Mouse (Mus musculus) adrenal gland, postnatal 25 days (tissue): ENCODE data around the gene Nectin2. TPM values are rescaled to one million over a fixed set of nuclear protein-coding genes. Genes with fewer than 3 reads are reported as not detected.

Experiments
- DNase-seq: peaks from one replicate; pipeline ENCODE4 v3.0.0; 2021; ENCODE audit warnings: mixed read lengths
- total RNA-seq: library from RNA; stranded (reverse); gene quantifications from 2 replicates; pipeline ENCODE4 v1.2.3, GENCODE M21; 2021

Gene Nectin2
- total RNA-seq, 1 experiment from 2014 or later = 66.9 TPM

DNA sequence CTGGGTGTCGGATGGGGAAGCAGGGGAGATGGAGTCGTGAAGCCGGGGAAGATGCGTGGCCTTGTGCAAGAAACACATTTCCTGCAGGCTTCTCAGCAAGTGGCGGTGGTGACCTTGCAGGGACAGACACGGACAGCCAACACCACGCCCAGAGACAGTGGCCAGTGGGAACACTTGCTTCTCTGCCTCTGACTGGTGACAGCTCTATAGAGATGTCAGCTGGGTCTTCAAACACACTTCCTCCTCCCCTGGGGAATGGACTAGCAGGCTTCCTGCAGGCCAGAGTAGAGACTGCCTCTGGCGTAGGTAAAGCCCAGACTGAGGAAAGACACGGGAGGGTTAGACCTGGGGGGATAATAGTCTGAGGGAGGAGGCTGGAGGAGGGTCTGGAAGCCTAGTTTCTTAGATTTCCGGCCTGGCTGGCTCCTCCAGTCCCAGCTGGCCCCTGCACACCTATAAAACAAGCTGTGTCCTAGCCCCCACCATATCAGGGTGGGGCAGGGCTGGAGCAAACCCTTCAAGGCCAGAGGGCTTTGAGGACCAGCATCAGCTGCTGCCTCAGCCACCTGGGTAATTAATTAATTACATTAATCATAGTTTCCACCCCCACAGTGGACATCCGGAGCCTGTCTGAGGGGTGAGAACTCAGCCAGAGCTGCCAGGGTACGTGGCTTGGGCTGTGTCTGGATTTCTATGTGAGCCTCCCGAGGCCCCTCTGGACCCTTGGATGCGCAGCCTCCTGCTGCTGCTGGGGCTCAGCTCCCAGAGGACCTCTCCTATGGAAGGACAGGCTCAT lies 5.5 kb downstream of the Nectin2 start:
- DNase-seq = peak; percentile 63

DNA sequence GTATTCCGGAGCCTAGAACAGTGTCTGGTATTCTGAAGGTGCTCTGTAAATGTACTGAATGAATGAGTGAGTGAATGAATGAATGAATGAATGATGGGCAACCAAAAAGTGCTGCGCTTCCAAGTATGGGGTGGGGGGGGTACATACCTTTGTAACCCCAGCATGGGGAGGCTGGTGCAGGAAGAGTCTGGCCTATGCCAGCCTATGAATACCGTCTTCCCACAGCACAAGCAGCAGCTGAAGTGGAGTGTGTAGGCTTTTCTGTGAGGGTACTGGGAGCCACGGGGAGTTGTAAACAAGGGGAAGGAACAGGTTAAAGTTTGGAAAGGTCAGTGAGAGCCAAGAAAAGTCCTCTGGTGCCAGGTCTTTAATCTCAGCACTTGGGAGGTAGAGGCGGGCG lies 6.5 kb downstream of the Nectin2 start:
- no peak for DNase-seq

DNA sequence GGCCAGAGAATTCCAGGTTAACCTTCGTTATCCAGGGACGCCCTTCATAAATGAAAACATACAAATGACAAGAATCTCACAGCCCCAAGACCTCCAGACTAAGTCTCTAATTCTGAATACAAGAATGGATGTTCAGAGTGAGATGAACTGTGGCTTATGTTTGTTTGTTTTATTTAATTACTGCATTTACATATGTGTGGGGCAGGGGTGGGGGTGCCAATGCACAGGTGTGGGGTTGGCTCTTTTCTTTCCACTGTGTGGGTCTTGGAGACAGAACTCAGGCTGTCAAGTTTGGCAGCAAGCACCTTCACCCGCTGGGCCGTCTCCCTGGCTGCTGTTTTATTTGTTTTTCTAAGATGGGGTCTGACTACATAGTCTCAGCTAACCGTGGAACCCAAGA lies 7.8 kb downstream of the Nectin2 start:
- DNase-seq = no peak

DNA sequence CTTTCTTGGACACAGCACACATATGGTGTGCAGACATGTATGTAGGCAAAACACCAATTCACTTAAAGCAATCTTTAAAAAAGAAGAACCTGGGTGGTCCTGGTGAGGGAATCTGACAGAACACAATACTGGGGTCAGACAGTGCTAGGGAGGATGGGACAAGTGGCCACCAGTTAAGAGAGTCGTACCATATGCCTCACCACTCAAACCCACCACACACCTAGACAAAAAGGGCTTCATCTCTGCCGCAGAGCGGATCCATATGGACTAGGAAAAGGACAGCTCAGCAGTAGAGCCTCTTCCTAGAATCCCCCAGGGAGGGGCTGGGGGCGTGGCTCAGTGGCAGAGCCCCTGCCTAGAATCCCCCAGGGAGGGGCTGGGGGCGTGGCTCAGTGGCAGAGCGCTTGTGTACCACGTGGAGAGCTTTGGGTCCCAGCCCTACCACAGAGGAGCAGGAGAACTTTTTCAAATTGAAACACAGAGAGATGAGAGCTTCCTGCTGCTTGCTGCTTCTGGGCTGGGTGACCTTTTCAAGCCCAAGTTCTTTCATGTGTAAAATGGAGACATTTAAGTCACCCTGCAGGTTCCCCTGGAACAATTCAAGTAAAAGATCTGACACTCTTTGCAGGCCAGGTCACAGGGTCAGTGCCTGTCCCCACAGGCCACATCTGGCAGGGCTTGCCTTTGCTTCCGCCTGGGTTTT lies 8.8 kb downstream of the Nectin2 start:
- peak; percentile 32 for DNase-seq

DNA sequence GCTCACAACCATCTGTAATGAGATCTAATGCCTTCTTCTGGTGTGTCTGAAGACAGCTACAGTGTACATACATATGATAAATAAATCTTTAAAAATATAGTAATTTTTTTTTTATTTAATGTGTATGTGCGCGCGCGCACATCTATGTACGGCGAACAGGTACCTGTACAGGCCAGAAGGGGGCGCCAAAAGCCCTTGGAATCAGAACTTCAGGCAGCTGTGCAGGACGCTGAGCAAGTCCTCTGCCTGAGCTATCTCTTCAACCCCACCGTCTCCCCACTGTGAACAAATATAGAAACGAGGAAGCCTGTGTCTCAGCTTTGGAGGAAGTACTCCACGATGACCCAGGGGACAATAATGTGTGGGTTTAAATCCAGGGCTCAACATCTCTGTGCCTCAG lies 10.0 kb downstream of the Nectin2 start:
- DNase-seq = peak; percentile 40

DNA sequence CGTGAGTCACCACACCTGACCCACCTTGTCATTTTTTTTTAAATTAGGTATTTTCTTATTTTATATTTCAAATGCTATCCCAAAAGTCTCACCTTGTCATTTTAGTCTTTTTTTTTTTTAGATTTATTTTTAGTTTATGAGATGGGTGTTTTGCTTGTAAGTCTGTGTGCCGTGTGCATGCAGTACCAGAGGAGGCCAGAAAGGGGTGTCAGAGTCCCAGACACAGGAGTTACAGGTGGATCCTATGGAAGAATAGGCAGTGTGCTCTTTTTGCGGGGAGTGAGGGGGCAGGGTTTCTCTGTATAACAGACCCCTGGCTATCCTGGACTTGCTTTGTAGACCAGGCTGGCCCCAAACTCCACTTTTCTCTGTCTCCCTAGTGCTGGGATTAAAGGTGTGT lies 11.5 kb downstream of the Nectin2 start:
- no peak for DNase-seq

DNA sequence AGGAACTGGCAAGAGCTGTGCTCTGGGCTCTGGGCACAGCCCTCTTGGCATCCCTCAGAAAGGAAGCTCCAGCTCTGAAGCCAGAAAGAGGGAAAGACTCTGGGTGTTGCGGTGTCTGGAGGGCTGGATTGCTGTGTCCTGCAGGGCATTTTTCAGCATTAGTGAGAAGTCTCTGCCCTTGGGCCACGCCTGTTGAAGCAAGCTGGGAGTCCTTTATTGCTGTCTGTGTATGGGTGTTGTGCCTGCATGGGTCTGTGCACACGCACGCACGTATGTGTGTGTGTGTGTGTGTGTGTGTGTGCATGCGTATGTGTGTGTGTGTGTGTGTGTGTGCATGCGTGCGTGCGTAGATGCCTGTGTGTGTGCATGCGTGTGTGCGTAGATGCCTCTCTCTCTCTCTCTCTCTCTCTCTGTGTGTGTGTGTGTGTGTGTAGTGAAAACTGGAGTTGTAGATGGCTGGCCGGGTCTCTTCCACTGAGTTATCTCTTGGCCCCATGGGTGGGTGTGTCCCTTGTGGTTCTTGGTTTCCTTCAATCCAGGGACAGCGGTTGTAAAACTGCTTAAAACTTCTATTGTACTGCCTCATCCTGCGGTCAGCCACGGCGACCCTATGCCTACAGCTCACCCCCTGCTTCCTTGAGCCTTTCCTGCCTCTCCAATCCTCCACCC lies 13.8 kb downstream of the Nectin2 start:
- DNase-seq = no peak

DNA sequence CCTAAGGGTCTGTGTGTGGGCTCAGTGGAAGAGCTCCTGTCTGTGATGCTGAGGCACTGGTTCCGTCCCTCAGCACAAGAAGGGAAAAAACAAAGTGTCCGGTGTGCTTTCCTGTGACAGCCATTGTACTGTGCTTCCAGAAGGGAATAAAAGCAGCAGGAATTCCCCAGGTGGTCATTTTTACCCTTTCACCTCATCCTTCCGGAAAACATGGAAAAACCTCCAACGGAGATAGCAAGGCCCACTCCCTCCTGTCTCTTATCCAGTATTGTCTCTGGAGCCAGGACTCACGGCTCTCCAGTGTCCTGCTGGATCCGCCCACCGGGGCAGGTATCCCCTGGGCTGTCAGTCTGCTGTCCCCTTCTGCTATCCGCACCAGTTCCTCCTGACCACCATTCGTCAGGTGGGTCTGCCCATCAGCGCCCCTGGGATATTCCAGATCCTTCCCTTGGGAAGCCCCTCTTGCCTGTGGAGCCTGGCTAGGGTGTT lies 16.1 kb downstream of the Nectin2 start:
- DNase-seq = no peak

DNA sequence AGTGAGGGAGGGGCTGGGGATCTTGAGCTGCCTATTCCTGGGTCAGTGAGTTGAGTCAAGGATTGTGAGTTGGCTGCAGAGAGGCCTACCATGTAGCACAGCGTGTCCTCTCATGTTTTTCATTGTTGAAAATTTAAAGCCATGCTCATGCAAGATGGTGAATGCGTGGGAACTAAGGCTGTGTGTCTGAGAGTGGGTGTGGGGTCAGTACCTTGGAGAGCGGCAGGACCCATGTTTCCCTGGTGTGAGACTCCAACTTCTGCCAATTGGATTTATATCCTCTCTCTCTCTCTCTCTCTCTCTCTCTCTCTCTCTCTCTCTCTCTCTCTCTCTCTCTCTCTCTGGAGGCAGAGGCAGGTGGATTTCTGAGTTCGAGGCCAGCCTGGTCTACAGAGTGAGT lies 23.7 kb downstream of the Nectin2 start:
- DNase-seq = no peak

DNA sequence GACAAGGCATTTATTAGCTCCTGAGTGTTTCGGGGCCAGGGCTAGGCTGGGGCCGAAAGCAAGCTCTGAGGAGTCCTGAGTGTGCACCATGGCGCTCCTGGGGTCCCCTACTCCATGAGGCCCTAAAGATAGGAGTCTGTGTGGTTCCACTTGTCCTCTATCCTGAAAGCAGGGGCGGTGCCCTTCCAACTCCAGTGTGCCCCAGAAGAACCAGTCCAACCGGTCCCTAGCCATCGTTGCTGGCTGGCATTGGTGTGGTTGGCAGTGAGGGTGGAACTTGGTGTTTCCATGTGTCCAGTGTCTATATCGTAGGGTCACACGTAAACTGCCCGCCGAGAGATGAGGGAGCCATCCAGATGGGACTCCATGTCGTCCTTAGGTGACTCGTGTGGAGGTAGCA lies 26.1 kb downstream of the Nectin2 start:
- DNase-seq = no peak

DNA sequence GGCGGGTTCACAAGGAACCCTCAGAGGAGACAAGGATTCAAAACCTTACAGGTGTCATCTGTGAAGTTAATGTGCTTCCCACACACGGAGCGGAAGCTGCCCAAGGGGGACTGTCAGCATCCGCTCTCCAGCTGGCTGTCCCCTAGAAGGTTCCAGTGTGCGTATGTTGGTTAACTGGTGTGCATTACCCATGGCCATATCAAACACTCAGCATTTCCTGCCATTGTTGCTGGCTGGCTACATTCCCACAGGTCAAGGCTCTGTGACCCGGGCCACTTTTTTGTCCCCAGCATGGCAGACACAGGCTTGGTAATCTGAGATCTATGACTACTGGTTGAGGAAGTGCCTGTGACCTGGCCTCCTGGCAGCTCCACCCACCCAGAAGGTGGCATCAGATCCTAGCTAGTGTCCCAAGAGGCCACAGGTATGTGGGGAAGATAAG lies 27.5 kb downstream of the Nectin2 start:
- peak; percentile 52 for DNase-seq

DNA sequence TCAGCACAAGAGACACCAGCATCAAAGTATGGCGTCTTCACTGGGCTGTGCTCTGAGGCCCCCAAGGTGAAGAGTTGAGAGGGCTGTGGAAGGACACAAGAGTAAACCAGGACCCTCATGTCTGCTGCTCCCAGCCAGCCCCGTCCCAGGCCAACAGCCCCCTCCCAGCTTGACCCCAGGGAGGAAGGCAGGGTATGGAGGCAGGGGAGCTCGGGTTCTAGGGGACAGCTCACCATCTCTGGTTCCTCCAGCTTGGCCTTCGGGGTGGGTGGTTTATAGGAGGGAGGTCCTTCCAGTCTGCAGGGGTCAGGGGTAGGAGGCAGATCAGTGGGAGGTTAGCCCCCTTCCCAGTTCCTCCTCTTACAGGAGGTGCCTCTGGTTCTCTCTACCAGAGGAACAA lies 31.1 kb downstream of the Nectin2 start:
- DNase-seq = no peak

DNA sequence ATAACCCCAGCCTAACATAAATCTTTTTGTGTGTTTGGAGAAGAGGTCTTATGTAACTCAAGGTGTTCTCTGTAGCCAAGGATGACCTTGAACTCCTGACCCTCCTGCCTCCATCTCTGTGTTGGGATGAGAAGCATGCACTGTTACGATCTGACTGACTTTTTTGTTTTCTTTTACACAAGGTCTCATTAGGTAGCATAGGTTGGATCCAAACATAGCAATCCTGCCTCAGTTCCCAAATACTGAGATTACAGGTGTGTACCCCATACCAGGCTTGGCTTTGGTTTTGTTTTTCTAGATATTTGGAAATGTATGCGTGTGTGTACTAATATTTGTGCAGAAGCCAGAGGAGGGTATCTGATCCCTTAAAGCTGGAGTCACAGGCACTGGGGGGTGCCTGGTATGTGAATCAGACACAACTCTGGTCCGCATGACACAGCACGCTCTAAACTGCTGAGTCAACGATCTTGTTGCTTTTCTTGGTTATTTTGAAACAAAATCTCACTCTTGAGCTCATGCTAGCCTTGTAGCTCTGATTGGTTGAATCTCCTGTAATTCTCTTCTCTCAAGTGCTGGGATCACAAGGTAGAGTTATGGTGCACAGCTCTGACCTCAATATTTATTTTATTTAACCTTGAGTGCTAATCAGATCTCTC lies 31.9 kb downstream of the Nectin2 start:
- peak; percentile 42 for DNase-seq

DNA sequence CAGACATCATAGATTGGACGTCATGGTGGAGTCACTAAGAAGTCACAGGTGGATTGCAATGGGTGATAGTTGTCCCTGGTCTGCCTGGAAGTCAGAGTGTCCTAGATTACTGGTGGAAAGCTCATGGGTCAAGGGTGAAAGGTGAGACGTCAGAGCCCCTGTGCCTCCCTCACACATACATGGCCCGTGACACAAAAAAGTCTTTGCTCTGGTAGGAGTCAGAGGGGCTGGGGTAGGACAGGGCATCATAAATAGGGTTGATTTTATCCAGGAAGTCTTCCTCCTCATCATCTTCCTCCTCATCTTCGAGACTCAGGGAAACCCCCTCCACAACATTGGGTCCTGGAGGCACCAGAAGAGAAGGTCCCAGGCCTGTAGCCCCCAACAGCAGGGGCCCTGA lies 32.9 kb downstream of the Nectin2 start:
- no peak for DNase-seq

DNA sequence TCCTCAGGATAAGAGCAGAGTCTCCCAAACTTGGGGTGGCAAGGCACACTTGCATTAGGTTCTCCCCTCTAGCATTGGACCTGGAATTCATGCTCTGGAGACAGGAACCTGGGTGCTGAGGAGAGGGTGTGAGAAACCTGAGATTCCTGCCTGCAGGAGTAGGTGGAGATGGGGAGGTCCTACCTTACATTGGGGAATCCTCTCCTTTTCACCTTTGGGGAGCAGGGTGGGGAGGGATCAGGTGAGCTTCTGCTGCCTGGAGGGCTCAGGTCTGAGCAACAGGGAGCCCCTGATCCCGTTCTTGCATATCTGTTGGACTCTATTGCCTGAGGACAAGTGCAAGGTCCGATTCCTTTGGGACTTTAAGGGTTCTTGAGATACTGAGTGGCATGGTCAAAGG lies 33.5 kb downstream of the Nectin2 start:
- no peak for DNase-seq

DNA sequence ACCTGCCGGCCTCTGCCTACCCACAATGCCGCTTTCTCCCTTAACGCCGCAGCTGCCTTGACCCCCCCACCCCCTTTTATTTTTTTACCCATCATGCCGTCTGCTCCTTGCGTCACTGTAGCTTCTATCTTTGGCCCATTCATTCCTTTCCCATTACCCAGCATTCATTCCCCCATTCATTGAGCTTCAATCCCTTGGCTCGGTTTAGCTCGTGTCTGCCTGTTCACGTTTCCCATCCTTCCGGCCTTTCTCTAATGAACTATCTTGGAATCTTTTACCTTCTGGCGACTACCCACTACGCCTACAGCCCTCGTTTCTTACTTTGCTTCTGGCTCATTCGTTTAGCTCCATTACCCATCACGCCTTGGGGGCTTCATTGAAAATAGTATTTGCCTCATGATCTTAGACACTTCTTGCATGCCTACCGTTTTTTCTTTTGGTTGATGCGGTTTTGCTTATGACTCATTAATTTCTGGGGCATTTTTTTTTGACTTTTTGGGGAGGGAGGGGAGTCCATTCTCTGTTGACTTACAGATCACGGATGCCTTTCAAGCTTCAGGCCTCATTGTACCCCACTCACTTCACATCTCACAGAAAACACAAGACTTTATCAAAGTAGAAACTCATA lies 34.1 kb downstream of the Nectin2 start:
- no peak for DNase-seq

DNA sequence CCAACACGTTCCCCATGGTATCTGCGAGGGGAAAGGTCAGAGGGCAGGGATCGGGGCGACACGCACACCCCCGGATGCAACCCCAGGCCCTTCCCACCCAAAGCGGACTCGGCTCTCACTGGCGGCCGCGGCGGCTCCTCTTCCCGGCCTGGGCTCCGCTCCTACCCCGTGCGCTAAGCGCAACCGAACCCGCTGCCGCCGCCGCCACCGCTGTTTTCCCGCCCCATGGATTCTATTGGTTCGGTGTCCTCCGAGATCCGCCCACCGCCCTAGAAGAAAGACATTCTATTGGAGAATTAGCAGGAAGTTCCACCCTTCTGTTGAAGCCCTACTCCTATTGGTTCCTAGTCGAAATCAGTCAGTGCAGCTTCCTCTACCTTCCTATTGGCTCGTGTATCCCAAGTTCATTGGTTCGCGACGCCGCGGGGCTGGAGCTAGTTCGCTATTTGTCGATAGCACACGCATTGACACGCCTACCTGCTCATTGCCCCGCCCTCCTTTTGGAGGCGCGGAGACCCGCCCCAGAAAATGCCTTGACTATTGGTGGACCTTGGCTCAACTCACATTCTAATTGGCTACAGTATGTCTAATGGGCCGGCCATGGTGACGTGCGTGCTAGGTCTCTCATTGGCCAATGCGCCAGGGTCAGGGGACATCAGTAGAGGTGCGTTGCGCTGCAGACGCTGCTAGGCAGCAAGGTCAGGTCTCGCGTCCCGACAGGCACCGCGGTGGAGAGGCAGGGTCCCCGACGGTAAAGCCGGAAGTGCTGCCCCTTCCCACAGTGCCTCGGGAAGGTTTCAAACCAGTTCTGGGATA lies 34.8 kb downstream of the Nectin2 start, which contains the start of gene Tomm40:
TSS of gene Tomm40 (minus strand) at position 200 of the 816 bp plus-strand sequence.
- peak; percentile 96 for DNase-seq

DNA sequence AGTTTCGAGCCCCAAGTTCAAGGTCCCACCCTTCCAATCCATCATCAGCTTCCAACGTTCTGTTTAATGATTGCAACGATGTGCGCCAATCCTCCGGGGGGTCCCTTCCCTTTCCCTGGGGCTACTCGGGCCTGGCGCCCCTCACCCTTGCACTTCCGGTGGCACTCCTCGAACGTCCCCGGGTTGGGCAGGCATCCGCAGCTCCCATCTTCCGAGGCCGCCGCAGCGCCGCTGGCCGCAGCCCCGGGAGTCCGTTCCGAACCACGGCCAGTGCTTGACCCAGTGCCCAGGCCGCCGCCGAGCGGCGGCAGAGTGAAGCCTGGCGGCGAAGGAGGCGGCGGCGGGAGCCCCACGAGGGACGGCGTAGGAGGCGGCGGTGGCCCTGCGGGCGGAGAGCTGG lies 35.4 kb downstream of the Nectin2 start:
- DNase-seq = no peak

DNA sequence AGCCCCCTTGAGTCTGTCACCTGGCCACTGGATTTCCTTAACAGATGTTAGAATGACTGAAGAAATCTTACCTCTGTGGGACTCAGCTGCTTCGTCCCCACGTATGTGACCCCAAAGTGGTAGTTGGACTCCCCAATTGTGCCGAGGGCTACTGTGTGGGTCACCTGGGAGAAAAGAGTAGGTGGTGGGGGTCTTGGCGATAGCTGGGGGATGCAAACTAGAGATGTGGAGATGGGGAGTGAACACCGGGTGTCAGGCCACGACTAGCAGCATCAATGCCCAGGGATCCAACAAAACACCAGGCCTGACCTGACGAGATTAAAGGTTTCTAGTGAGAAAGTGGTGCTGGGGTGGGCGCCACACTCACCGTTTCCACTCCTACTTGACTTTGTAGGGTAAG lies 36.7 kb downstream of the Nectin2 start:
- DNase-seq = no peak

DNA sequence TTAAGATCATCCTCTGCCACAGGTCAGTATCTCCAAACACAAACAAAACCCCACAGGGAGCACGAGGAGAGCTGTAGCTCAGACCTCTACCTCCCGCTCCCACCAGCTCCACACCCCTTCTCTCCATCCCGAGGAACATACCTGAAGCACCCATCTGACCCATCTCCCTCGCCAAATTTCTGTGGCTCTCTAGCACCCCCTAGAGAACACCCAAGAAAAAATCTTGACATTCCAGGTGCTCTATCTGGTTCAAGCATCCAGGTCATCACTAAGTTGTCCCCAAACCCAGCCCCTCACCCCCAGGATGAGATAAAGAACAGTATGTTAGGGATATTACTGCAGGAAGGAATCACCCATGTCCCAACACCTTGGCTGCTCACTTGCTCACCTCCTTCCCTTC lies 37.1 kb downstream of the Nectin2 start:
- DNase-seq = no peak

DNA sequence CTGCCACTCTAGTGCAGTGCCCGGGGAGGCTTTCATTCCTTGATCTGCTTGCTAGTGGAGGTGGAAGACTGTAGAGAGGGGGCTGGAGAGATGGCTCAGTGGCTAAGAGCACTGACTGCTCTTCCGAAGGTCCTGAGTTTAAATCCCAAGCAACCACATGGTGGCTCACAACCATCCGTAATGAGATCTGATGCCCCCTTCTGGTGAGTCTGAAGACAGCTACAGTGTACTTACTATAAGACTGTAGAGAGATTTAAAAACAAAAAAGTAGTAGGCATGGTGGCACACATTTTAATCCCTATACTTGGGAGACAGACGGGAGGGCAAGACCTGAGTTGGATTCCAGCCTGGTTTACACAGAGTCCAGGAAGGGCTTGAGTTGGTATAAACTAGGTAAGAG lies 37.9 kb downstream of the Nectin2 start:
- no peak for DNase-seq
